Mouse (Mus musculus): ENCODE measurements around the gene Pde11a.

DNA sequence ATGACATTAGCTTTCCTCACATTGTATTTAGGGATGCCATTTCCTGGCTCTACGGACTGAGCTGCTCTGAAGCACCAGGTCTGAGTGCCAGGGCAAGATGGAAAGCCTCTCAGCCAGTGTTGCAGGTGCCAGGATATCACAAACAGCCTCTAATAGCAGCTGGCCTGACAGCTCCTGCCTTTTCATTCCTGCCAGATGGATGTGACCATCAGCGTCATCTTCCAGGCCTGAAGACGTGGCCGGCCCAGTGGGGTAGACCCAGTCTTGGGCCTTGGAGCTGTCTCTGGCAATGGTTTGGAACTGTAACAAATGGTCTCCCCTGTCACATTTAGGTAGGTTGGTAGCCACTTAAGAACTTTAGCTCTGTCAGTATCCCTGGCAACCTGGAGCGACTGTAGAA is 385.3 kb downstream of the Pde11a start:
- TF ChIP-seq POLR2A (IDR thresholded peaks at IDR 0.05; ENCODE audit: low read depth, low read length) (no peak), CTCF (IDR thresholded peaks at IDR 0.05; ENCODE audit: extremely low read depth, insufficient read length, insufficient replicate concordance, low read depth, low read length) (no peak)

Measured in small intestine, adult 2 months (tissue).